Mouse (Mus musculus) liver, embryonic 14.5 days (tissue): Measurements from ENCODE around the gene Timm10. TPM values are rescaled to one million over a fixed set of nuclear protein-coding genes. Genes with fewer than 3 reads are reported as not detected.

ENCODE experiments used
- ATAC-seq: fragments of 200-750 bp; cut with Nextera tagmentation; 2 replicates; pipeline ENCODE4 v1.8.0; 2017; ENCODE audit warnings: moderate number of reproducible peaks, mild to moderate bottlenecking, moderate library complexity; ENCODE audit not compliant: insufficient read depth
- DNase-seq, 3 experiments: peaks; one replicate each; pipeline ENCODE4 v3.0.0-alpha.2; 2012 to 2013; ENCODE audit warnings: low read depth in 3 of 3, low spot score in 3 of 3
- H3K27ac ChIP-seq: fragments of 300-500 bp; sonication (generic); 2 replicates; pipeline ENCODE4 v1.5.1; 2014; ENCODE audit warnings: moderate library complexity, mild to moderate bottlenecking, control low read depth, inconsistent platforms
- H3K27me3 ChIP-seq: fragments of 300-500 bp; sonication (generic); 2 replicates; pipeline ENCODE4 v1.6.1; 2014; ENCODE audit warnings: mild to moderate bottlenecking, low read length, moderate library complexity; ENCODE audit not compliant: control insufficient read depth, insufficient read depth
- H3K36me3 ChIP-seq: fragments of 300-500 bp; sonication (generic); replicated peaks from 2 replicates; pipeline ENCODE4 v1.6.1; 2014; ENCODE audit warnings: low read depth; ENCODE audit not compliant: control insufficient read depth, insufficient read depth
- H3K4me1 ChIP-seq, 2 experiments: fragments of 200-500 bp in 1 of 2; fragments of 300-500 bp in 1 of 2; sonication (generic) in 1 of 2; replicated peaks; 2 replicates each; pipeline ENCODE4 v1.6.1; 2012 to 2014; ENCODE audit warnings: antibody characterized with exemption in 1 of 2, inconsistent platforms in 1 of 2, low read length in 1 of 2; ENCODE audit not compliant: control insufficient read depth in 2 of 2, insufficient read depth in 2 of 2
- H3K4me2 ChIP-seq: fragments of 300-500 bp; sonication (generic); 2 replicates; pipeline ENCODE4 v1.6.1; 2014; ENCODE audit warnings: low read depth, mild to moderate bottlenecking, control low read depth, moderate library complexity
- H3K4me3 ChIP-seq, 2 experiments: fragments of 200-500 bp in 1 of 2; fragments of 300-500 bp in 1 of 2; sonication (generic) in 1 of 2; 2 replicates each; pipeline ENCODE4 v1.5.1; 2012 to 2014; ENCODE audit warnings: low read depth in 2 of 2, low read length in 2 of 2, mild to moderate bottlenecking in 2 of 2, control low read depth in 1 of 2, inconsistent platforms in 1 of 2, moderate library complexity in 1 of 2; ENCODE audit not compliant: insufficient read depth in 1 of 2
- H3K9ac ChIP-seq: fragments of 300-500 bp; sonication (generic); replicated peaks from 2 replicates; pipeline ENCODE4 v1.6.1; 2014; ENCODE audit warnings: mild to moderate bottlenecking, control low read depth, moderate library complexity
- H3K9me3 ChIP-seq: fragments of 300-500 bp; sonication (generic); 2 replicates; pipeline ENCODE4 v1.6.1; 2016; ENCODE audit warnings: low read length, mixed read lengths; ENCODE audit not compliant: control insufficient read depth
- CTCF ChIP-seq: IDR thresholded peaks from 2 replicates; pipeline ENCODE4 v1.5.1; 2016; ENCODE audit warnings: antibody characterized with exemption, low read depth, control low read depth
- EP300 ChIP-seq: IDR thresholded peaks from 2 replicates; pipeline ENCODE4 v1.6.1; 2016; ENCODE audit warnings: antibody characterized with exemption, low read depth
- WGBS: fragments of 180-500 bp; shearing (Covaris S2); extraction: QIAGEN DNeasy Blood & Tissue Kit; methylation state at CpG from one replicate; pipeline ENCODE4 v1.1.7; 2014; ENCODE audit not compliant: insufficient replicate concordance; 5-methylcytosine and 5-hydroxymethylcytosine counted together
- polyA plus RNA-seq, 2 experiments: library from polyadenylated mRNA; depleted of rRNA in 1 of 2; stranded (reverse) in 1 of 2; unstranded in 1 of 2; fragments of >200 nt; fragmentation: Nextera tagmentation in 1 of 2; extraction: Ambion mirVana in 1 of 2; gene quantifications; 2 replicates each; pipeline versions ENCODE4 v1.2.1 to v1.2.3; 2012 to 2014

Timm10 gene
- polyA plus RNA-seq, 2 experiments = 41.5 to 46.6 TPM

GRCm38 (mm10) chr2:84865616-84866571, 39.1 kb downstream of the Timm10 start:
- peak overlapping the region; percentile 45 for H3K4me2 ChIP-seq
- peak; percentile 90 for TF ChIP-seq CTCF
- no peak for TF ChIP-seq EP300
- 0 out of 4 replicates have a peak overlapping the region, but pooled peaks of 1 of the 2 experiments have one; percentile 12 for H3K4me3 ChIP-seq
- WGBS = 4% methylated on average over 47 of the region's 47 CpGs
- peaks cover 32% of the 10 kb centered on the region for H3K36me3 ChIP-seq
- H3K4me1 ChIP-seq = peaks cover 0 to 6% of the 10 kb centered on the region in 2 experiments; a peak in 2 of 4 replicates
- ATAC-seq (0 out of 2 replicates have a peak, but pooled peaks have one; percentile 19), DNase-seq (no peak)
- H3K9ac ChIP-seq = no peak overlapping the region
- H3K27ac ChIP-seq = no peak overlapping the region
- no peaks in the 10 kb centered on the region for H3K9me3 ChIP-seq
- H3K27me3 ChIP-seq = peaks cover 37% of the 10 kb centered on the region

GRCm38 (mm10) chr2:84868521-84868943, 41.7 kb downstream of the Timm10 start:
- H3K36me3 ChIP-seq = peaks cover 6% of the 10 kb centered on the region
- H3K4me1 ChIP-seq = peaks cover 0 to 4% of the 10 kb centered on the region in 2 experiments; a peak in 2 of 4 replicates
- no peak for TF ChIP-seq EP300
- TF ChIP-seq CTCF = peak; percentile 99
- peak; percentile 44; the same call in 1 of the 2 replicates for ATAC-seq
- no peak overlapping the region for H3K4me3 ChIP-seq
- no peak overlapping the region for H3K9ac ChIP-seq
- H3K4me2 ChIP-seq = no peak overlapping the region
- no peaks in the 10 kb centered on the region for H3K9me3 ChIP-seq
- H3K27ac ChIP-seq = no peak overlapping the region
- 4% methylated on average over 5 of the region's 5 CpGs for WGBS
- DNase-seq = peak; percentile 60 to 66 (median 63)
- H3K27me3 ChIP-seq = peaks cover 63% of the 10 kb centered on the region

GRCm38 (mm10) chr2:84868977-84869376, 42.2 kb downstream of the Timm10 start:
- no peak overlapping the region for H3K4me2 ChIP-seq
- no peak overlapping the region for H3K9ac ChIP-seq
- no peak overlapping the region for H3K27ac ChIP-seq
- 15% methylated on average over 2 of the region's 2 CpGs for WGBS
- H3K4me3 ChIP-seq = no peak overlapping the region
- ATAC-seq (no peak), DNase-seq (no peak)
- TF ChIP-seq EP300 = no peak
- no peak for TF ChIP-seq CTCF
- H3K36me3 ChIP-seq = peaks cover 1% of the 10 kb centered on the region
- peaks cover 68% of the 10 kb centered on the region for H3K27me3 ChIP-seq
- peaks cover 0 to 4% of the 10 kb centered on the region in 2 experiments; a peak in 2 of 4 replicates for H3K4me1 ChIP-seq
- no peaks in the 10 kb centered on the region for H3K9me3 ChIP-seq

GRCm38 (mm10) chr2:84870623-84871160, 43.9 kb downstream of the Timm10 start:
- Histone ChIP-seq H3K4me3 (no peak overlapping the region), H3K27ac (no peak overlapping the region), H3K4me1 (peaks cover 0 to 4% of the 10 kb centered on the region in 2 experiments; a peak in 2 of 4 replicates), H3K27me3 (peaks cover 84% of the 10 kb centered on the region), H3K9ac (no peak overlapping the region), H3K9me3 (no peaks in the 10 kb centered on the region), H3K36me3 (no peaks in the 10 kb centered on the region), H3K4me2 (no peak overlapping the region)
- WGBS = 24% methylated on average over 4 of the region's 4 CpGs
- TF ChIP-seq CTCF (peak; percentile 78), EP300 (no peak)
- ATAC-seq = no peak
- peak; percentile 30 to 52 (median 47) for DNase-seq
